Mouse (Mus musculus) G1E (cell line): Measurements from ENCODE around the gene Oip5. TPM values are rescaled to one million over a fixed set of nuclear protein-coding genes. Genes with fewer than 3 reads are reported as not detected.
"Not testable (repeated sequence)": the region's sequence is repeated elsewhere in the genome, so short reads cannot be mapped to it uniquely, and the experiment has no call there.

Experiments
- ATAC-seq: 2 replicates; pipeline ENCODE4 v1.8.0; 2016; ENCODE audit warnings: mild to moderate bottlenecking; ENCODE audit not compliant: insufficient number of reproducible peaks, poor library complexity, low FRiP score, severe bottlenecking; ENCODE audit errors: extremely low read depth
- DNase-seq: peaks from one replicate; pipeline ENCODE4 v3.0.0; 2012; ENCODE audit warnings: low spot score
- H3K27me3 ChIP-seq: 2 replicates; pipeline ENCODE4 v1.6.1; 2012; ENCODE audit warnings: mild to moderate bottlenecking, low read length, inconsistent platforms; ENCODE audit not compliant: insufficient read depth
- H3K36me3 ChIP-seq: replicated peaks from 2 replicates; pipeline ENCODE3; 2012; ENCODE audit warnings: mild to moderate bottlenecking, inconsistent platforms
- H3K4me1 ChIP-seq: 2 replicates; pipeline ENCODE4 v1.6.1; 2012; ENCODE audit warnings: low read depth, low read length, inconsistent platforms, mixed read lengths; ENCODE audit not compliant: insufficient read depth
- H3K4me3 ChIP-seq: 2 replicates; pipeline ENCODE4 v1.5.1; 2012; ENCODE audit warnings: low read depth, mild to moderate bottlenecking, inconsistent platforms, low read length, moderate library complexity, mixed read lengths
- H3K9me3 ChIP-seq: replicated peaks from 2 replicates; pipeline ENCODE4 v1.6.1; 2012; ENCODE audit warnings: inconsistent platforms
- CTCF ChIP-seq: IDR thresholded peaks from 2 replicates; pipeline ENCODE4 v1.5.1; 2012; ENCODE audit warnings: low read depth, low read length, inconsistent platforms, mixed read lengths
- GATA1 ChIP-seq: IDR thresholded peaks from 2 replicates; pipeline ENCODE4 v1.6.1; 2012; ENCODE audit warnings: borderline replicate concordance, low read length, inconsistent platforms, mixed read lengths
- GATA2 ChIP-seq: IDR thresholded peaks from 2 replicates; pipeline ENCODE4 v1.6.1; 2012; ENCODE audit warnings: low read depth, low read length, inconsistent platforms, borderline replicate concordance
- POLR2AphosphoS5 ChIP-seq: IDR thresholded peaks from 2 replicates; pipeline ENCODE4 v1.6.1; 2012; ENCODE audit warnings: low read depth, low read length, inconsistent platforms; ENCODE audit not compliant: insufficient replicate concordance
- TAL1 ChIP-seq: conservative IDR thresholded peaks from 2 replicates; pipeline ENCODE4 v1.6.1; 2012; ENCODE audit warnings: low read depth, low read length, inconsistent platforms, mixed read lengths
- polyA plus RNA-seq: library from polyadenylated mRNA; stranded (reverse); fragments of >175 nt; gene quantifications from 2 replicates; pipeline ENCODE4 v1.2.3, GENCODE M21; 2012
- total RNA-seq, 2 experiments: library from RNA; stranded (forward) in 1 of 2; stranded (reverse) in 1 of 2; fragments of 200-1000 nt in 1 of 2; fragments of >200 nt in 1 of 2; fragmentation: Nextera tagmentation in 1 of 2; gene quantifications; 2 replicates each; pipeline ENCODE4 v1.2.3; 2014 to 2017

Gene Oip5
- total and polyA plus RNA-seq, 3 experiments = 26.5 to 44.1 (median 42.6) TPM

DNA sequence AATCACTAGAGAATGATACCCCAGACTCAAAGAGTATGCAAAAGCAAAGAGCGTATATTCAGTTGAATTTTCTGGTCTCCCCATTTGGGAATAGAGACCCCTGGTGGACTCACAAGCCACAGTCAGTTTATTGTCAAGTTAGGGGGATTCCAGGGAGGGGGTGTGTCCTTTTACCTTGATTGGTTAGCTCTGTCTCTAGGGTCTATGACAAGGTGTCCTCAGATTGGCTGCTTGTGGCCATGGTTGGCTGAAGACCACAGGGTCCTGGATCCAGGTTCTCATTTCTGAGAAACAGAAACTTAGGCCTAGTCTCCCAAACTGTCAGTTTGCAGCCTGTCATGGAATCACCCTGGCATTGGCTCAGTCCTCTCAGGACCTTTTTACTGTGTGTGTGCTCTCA, 18.5 kb upstream of the Oip5 start:
- no peak for TF ChIP-seq TAL1
- TF ChIP-seq CTCF = no peak
- TF ChIP-seq POLR2AphosphoS5 = no peak
- no peak for TF ChIP-seq GATA1
- no peak for TF ChIP-seq GATA2
- no peak for ATAC-seq

DNA sequence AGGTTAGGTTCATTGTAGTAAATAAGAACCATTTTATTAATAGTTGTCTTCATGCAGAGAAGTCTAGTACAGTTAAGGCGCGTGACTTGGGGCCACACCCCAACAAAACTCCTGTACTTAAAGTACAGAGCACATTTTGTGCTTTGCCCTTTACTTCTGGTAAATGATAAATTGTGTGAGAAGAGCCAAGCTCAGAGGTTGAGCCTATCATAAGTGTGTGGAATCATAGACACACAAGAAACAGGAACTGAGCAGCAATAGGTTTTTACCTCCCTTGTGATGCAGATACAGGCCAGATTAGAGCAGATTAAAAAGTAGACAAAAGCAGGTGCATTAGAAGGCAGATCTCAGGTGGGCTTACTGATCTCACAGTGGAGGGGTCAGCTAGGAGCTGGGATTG, 3.0 kb upstream of the Oip5 start:
- peaks cover 42% of the 10 kb centered on the region for H3K36me3 ChIP-seq
- TF ChIP-seq POLR2AphosphoS5 = no peak
- H3K27me3 ChIP-seq = no peaks in the 10 kb centered on the region
- H3K9me3 ChIP-seq = no peaks in the 10 kb centered on the region
- no peak for DNase-seq
- ATAC-seq = no peak
- H3K4me3 ChIP-seq = no peak overlapping the region
- H3K4me1 ChIP-seq = peaks cover 24% of the 10 kb centered on the region

More for the DNA sequence above, 18.5 kb upstream of the Oip5 start:
- H3K9me3 ChIP-seq = no peaks in the 10 kb centered on the region
- peaks cover 76% of the 10 kb centered on the region for H3K36me3 ChIP-seq
- H3K27me3 ChIP-seq = no peaks in the 10 kb centered on the region
- H3K4me1 ChIP-seq = peaks cover 17% of the 10 kb centered on the region
- H3K4me3 ChIP-seq = no peak overlapping the region
- no peak for DNase-seq

DNA sequence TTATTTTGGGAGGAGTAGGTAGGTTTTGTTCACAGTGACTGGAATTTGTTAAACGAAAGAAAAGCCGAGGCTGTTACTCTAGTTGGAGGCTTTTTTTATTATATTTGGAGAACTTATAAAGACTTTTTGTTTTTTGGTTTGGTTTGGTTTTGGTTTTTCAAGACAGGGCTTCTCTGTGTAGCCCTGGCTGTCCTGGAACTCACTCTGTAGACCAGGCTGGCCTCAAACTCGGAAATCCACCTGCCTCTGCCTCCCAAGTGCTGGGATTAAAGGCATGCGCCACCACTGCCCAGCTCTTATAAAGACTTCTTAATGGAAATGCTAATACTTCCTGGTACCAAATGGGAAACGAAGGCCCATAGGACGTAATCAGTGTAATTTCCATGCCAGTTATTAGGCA, 733 bp upstream of the Oip5 start:
- not testable (repeated sequence) for H3K27me3 ChIP-seq, ATAC-seq, H3K9me3 ChIP-seq, DNase-seq
- peaks cover 24% of the 10 kb centered on the region for H3K4me1 ChIP-seq
- peaks cover 29% of the 10 kb centered on the region for H3K36me3 ChIP-seq
- peak overlapping the region; percentile 95 for H3K4me3 ChIP-seq

DNA sequence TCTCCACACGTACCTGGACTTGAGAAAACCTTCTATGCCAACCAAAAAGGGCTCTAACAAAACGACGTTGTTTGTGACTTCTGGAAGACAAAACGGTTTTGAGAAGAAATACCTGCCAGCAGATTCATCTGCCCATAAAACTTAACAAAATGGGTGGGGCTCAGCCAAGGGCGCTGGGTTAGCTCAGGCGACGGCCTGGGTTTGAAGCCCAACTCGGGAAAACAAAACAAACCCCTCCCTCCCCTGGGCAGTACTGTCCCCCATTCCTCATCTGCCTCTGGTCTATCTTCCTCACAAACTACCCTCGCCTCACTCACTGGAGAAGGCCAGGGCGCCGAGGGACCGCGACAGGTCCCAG, 449 bp downstream of the Oip5 start:
- H3K36me3 ChIP-seq = peaks cover 28% of the 10 kb centered on the region
- H3K4me1 ChIP-seq = peaks cover 24% of the 10 kb centered on the region
- no peak for TF ChIP-seq POLR2AphosphoS5
- TF ChIP-seq GATA1 = no peak
- TF ChIP-seq TAL1 = no peak
- TF ChIP-seq CTCF = no peak
- TF ChIP-seq GATA2 = no peak
- ATAC-seq (no peak), DNase-seq (peak; percentile 44)
- no peaks in the 10 kb centered on the region for H3K9me3 ChIP-seq
- no peaks in the 10 kb centered on the region for H3K27me3 ChIP-seq
- H3K4me3 ChIP-seq = peak overlapping the region; percentile 95

DNA sequence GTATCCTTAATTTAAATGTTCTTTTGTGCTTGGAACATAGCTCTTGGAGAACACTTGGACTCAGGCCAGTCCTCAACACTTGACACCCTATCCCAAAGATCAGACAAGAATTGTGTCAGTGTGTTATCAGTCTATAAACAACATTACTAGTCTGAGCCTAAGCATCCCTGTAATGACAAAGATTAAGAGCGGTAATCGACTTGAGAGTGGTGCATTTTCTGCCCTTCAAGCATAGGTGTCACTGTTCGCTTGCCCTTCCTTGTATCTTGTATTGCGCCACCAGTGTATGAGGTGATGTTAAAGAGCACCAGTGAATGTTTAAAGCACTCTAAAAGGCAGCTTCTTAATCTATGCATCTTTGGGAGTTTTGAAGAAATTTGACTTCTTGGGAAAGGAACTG, 11.2 kb downstream of the Oip5 start:
- DNase-seq = no peak
- Histone ChIP-seq H3K27me3 (no peaks in the 10 kb centered on the region), H3K4me3 (no peak overlapping the region), H3K36me3 (peaks cover 77% of the 10 kb centered on the region), H3K4me1 (peaks cover 41% of the 10 kb centered on the region), H3K9me3 (no peaks in the 10 kb centered on the region)
- TF ChIP-seq TAL1 = no peak
- TF ChIP-seq CTCF = no peak
- no peak for TF ChIP-seq GATA1
- no peak for TF ChIP-seq GATA2
- TF ChIP-seq POLR2AphosphoS5 = no peak
- ATAC-seq = no peak

DNA sequence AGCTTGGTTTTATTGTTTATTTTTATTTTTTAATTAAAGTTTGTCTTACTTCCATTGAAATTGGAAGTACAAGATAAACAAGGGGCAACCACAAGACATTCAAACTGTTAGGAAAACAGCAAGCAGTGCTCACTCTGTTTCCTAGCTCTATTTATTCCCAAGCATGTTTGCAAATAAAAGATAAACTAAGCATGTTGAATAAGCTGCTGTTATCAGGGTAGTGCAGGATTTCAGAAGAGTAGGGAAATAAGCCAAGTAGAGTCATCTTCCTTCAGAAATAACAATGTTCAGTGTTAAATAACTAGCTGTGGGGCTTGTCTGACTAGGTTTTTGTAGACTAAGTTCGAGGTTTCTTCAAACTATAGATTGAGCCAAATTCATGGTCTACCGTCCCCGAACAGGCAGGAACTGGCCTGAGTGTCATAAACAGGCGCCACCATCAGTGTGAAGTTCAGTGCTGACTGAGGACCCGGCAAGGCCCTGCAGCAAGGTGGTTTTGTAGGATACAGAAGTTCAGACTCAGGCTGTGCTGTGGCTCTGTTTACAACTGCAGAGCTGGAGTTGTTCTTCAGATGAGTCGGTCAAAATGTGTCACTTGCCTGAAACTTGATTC, 12.8 kb downstream of the Oip5 start:
- H3K4me3 ChIP-seq = peak overlapping the region; percentile 48; the same call in 1 of the 2 replicates
- no peaks in the 10 kb centered on the region for H3K9me3 ChIP-seq
- H3K4me1 ChIP-seq = peaks cover 46% of the 10 kb centered on the region
- TF ChIP-seq TAL1 (peak; percentile 70), POLR2AphosphoS5 (no peak)
- peaks cover 74% of the 10 kb centered on the region for H3K36me3 ChIP-seq
- DNase-seq = no peak
- no peaks in the 10 kb centered on the region for H3K27me3 ChIP-seq
- ATAC-seq = peak; percentile 49

DNA sequence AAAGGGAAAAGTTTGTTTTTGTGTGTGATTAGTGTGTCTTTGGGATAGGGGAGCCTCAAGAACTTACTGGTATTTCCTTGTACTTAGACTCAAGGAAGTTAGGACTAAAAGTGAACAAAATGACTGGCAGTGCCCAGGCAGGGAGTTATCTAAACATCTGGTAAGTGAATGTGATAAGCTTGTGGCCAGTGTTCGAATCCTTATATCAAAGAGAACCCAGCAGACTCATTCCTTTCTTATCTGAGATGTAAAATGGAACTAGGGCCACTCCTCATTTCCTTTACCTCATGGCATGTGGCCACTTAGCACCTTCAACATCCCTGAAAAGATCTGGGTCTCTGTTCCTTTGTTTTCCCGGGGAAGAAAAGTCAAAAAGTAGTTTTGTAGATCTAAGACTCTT, 14.4 kb downstream of the Oip5 start:
- TF ChIP-seq TAL1 = no peak
- Histone ChIP-seq H3K27me3 (no peaks in the 10 kb centered on the region), H3K36me3 (peaks cover 73% of the 10 kb centered on the region), H3K9me3 (no peaks in the 10 kb centered on the region), H3K4me1 (peaks cover 54% of the 10 kb centered on the region), H3K4me3 (no peak overlapping the region)
- DNase-seq = no peak
- no peak for ATAC-seq
